Mouse (Mus musculus): Measurements from ENCODE around the gene Mrps5.

DNA sequence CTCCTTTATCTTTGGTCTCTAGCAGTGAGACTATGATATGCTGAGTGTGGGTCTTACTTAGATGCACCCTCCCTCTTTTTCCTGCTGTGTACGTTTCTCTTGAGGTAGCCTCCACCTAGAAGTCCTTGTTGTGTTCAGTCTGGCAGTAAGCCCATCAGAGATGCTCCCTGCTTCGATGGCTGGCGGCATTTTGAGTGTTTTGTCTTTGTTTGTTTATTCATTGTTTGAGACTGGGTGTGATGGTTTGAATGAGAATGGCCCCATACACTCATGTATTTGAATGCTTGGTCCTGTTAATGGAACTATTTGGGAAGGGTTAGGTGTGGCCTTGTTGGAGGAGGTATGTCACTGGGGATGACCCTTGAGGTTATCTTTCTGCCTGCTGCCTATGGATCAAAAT lies 18.2 kb downstream of the Mrps5 start:
- TF ChIP-seq CTCF (IDR thresholded peaks at IDR 0.05; ENCODE audit: borderline replicate concordance, extremely low read depth, insufficient read depth, insufficient read length) (no peak), POLR2A (IDR thresholded peaks at IDR 0.05; ENCODE audit: borderline replicate concordance, extremely low read depth, insufficient read depth, insufficient read length, poor library complexity, severe bottlenecking) (no peak)

All from brain, embryonic 14.5 days (tissue).